Mouse (Mus musculus) forebrain, postnatal 0 days (tissue): ENCODE results near the gene Ndc1. TPM values are rescaled to one million over a fixed set of nuclear protein-coding genes. Genes with fewer than 3 reads are reported as not detected.

ENCODE experiments used
- ATAC-seq: fragments of 200-750 bp; cut with Nextera tagmentation; 2 replicates; pipeline ENCODE4 v1.8.0; 2017; ENCODE audit warnings: mild to moderate bottlenecking, moderate library complexity
- DNase-seq: peaks from one replicate; pipeline ENCODE4 v3.0.0-alpha.2; 2015
- H3K27ac ChIP-seq: fragments of 300-500 bp; sonication (generic); 2 replicates; pipeline ENCODE4 v1.5.1; 2014; ENCODE audit warnings: low read depth, mild to moderate bottlenecking, antibody characterized with exemption, low read length, moderate library complexity, mixed read lengths
- H3K27me3 ChIP-seq: fragments of 300-500 bp; sonication (generic); 2 replicates; pipeline ENCODE4 v1.6.1; 2014; ENCODE audit warnings: mild to moderate bottlenecking, low read length, mixed read lengths; ENCODE audit not compliant: insufficient read depth
- H3K36me3 ChIP-seq: fragments of 300-500 bp; sonication (generic); 2 replicates; pipeline ENCODE4 v1.6.1; 2014; ENCODE audit warnings: mild to moderate bottlenecking, moderate library complexity; ENCODE audit not compliant: insufficient read depth
- H3K4me1 ChIP-seq: fragments of 300-500 bp; sonication (generic); 2 replicates; pipeline ENCODE4 v1.6.1; 2014; ENCODE audit warnings: antibody characterized with exemption; ENCODE audit not compliant: insufficient read depth
- H3K4me2 ChIP-seq: fragments of 300-500 bp; sonication (generic); 2 replicates; pipeline ENCODE4 v1.6.1; 2014; ENCODE audit warnings: low read depth, mild to moderate bottlenecking, moderate library complexity
- H3K4me3 ChIP-seq: fragments of 300-500 bp; sonication (generic); 2 replicates; pipeline ENCODE4 v1.5.1; 2014; ENCODE audit warnings: low read depth, low read length, mixed read lengths
- H3K9ac ChIP-seq: fragments of 300-500 bp; sonication (generic); 2 replicates; pipeline ENCODE4 v1.6.1; 2014; ENCODE audit warnings: mild to moderate bottlenecking
- H3K9me3 ChIP-seq: fragments of 300-500 bp; sonication (generic); 2 replicates; pipeline ENCODE4 v1.6.1; 2016; ENCODE audit warnings: low read length
- CTCF ChIP-seq: sonication (generic); IDR thresholded peaks from 2 replicates; pipeline ENCODE4 v1.5.1; 2016; ENCODE audit warnings: antibody characterized with exemption, control low read depth, low read depth
- WGBS: fragments of 180-500 bp; shearing (Covaris S2); extraction: QIAGEN DNeasy Blood & Tissue Kit; methylation state at CpG from one replicate; pipeline ENCODE4 v1.1.7; 2014; 5-methylcytosine and 5-hydroxymethylcytosine counted together
- polyA plus RNA-seq: library from polyadenylated mRNA; unstranded; fragments of >200 nt; fragmentation: Nextera tagmentation; extraction: Ambion mirVana; gene quantifications from 2 replicates; pipeline ENCODE4 v1.2.1, GENCODE M21; 2015
- total RNA-seq: library from RNA; depleted of rRNA; stranded (reverse); fragments of >200 nt; gene quantifications from 2 replicates; pipeline ENCODE4 v1.2.3, GENCODE M21; 2014

Gene Ndc1
- total and polyA plus RNA-seq, 2 experiments from 2014 or later = 18.7 to 30.4 TPM

GRCm38 (mm10) chr4:107440306-107440705 lies 72.7 kb downstream of the Ndc1 start:
- Histone ChIP-seq H3K27ac (no peak overlapping the region), H3K4me3 (no peak overlapping the region)

GRCm38 (mm10) chr4:107442288-107442687 lies 74.7 kb downstream of the Ndc1 start:
- WGBS = 67% methylated on average over 11 of the region's 11 CpGs
- Histone ChIP-seq H3K4me1 (no peaks in the 10 kb centered on the region), H3K36me3 (no peaks in the 10 kb centered on the region), H3K9ac (no peak overlapping the region), H3K27me3 (0 out of 2 replicates have a peak, but pooled peaks cover 4% of the 10 kb centered on the region), H3K4me3 (no peak overlapping the region), H3K27ac (no peak overlapping the region), H3K4me2 (no peak overlapping the region), H3K9me3 (no peaks in the 10 kb centered on the region)
- TF ChIP-seq CTCF = no peak
- ATAC-seq (no peak), DNase-seq (no peak)

More at GRCm38 (mm10) chr4:107440306-107440705, 72.7 kb downstream of the Ndc1 start:
- DNase-seq (no peak), ATAC-seq (no peak)
- no peak for TF ChIP-seq CTCF
- peaks cover 21% of the 10 kb centered on the region for H3K27me3 ChIP-seq
- no peak overlapping the region for H3K9ac ChIP-seq
- no peaks in the 10 kb centered on the region for H3K36me3 ChIP-seq
- peaks cover 4% of the 10 kb centered on the region; the same call in 1 of the 2 replicates for H3K4me1 ChIP-seq
- no peaks in the 10 kb centered on the region for H3K9me3 ChIP-seq
- WGBS = 21% methylated on average over 13 of the region's 13 CpGs
- peak overlapping the region; percentile 15; the same call in 1 of the 2 replicates for H3K4me2 ChIP-seq

- 50% methylated on average over 16 of the region's 16 CpGs for WGBS
- ATAC-seq = no peak
- Histone ChIP-seq H3K9ac (no peak overlapping the region), H3K27me3 (0 out of 2 replicates have a peak, but pooled peaks cover 4% of the 10 kb centered on the region), H3K27ac (no peak overlapping the region), H3K4me3 (no peak overlapping the region), H3K36me3 (no peaks in the 10 kb centered on the region), H3K4me1 (no peaks in the 10 kb centered on the region), H3K4me2 (no peak overlapping the region), H3K9me3 (no peaks in the 10 kb centered on the region)
- no peak for DNase-seq
- TF ChIP-seq CTCF = no peak
Measured at GRCm38 (mm10) chr4:107442891-107443483, 75.4 kb downstream of the Ndc1 start.

- Histone ChIP-seq H3K9ac (no peak overlapping the region), H3K4me2 (no peak overlapping the region), H3K9me3 (no peaks in the 10 kb centered on the region), H3K4me1 (no peaks in the 10 kb centered on the region), H3K27me3 (no peaks in the 10 kb centered on the region), H3K4me3 (no peak overlapping the region), H3K36me3 (no peaks in the 10 kb centered on the region), H3K27ac (no peak overlapping the region)
- ATAC-seq (no peak), DNase-seq (no peak)
- 51% methylated on average over 11 of the region's 11 CpGs for WGBS
- no peak for TF ChIP-seq CTCF
Measured at GRCm38 (mm10) chr4:107443621-107444020, 76.0 kb downstream of the Ndc1 start.

GRCm38 (mm10) chr4:107448481-107448880 lies 80.9 kb downstream of the Ndc1 start:
- DNase-seq = no peak

GRCm38 (mm10) chr4:107449519-107449918 lies 81.9 kb downstream of the Ndc1 start:
- Histone ChIP-seq H3K9ac (no peak overlapping the region), H3K36me3 (no peaks in the 10 kb centered on the region), H3K27me3 (no peaks in the 10 kb centered on the region), H3K9me3 (no peaks in the 10 kb centered on the region), H3K27ac (no peak overlapping the region), H3K4me3 (no peak overlapping the region), H3K4me1 (no peaks in the 10 kb centered on the region), H3K4me2 (no peak overlapping the region)
- ATAC-seq (no peak), DNase-seq (no peak)
- 88% methylated on average over 13 of the region's 13 CpGs for WGBS
- TF ChIP-seq CTCF = no peak

More at GRCm38 (mm10) chr4:107448481-107448880, 80.9 kb downstream of the Ndc1 start:
- no peaks in the 10 kb centered on the region for H3K36me3 ChIP-seq
- no peak overlapping the region for H3K4me2 ChIP-seq
- no peak overlapping the region for H3K4me3 ChIP-seq
- no peak overlapping the region for H3K9ac ChIP-seq
- 87% methylated on average over 6 of the region's 6 CpGs for WGBS
- H3K27ac ChIP-seq = no peak overlapping the region
- H3K4me1 ChIP-seq = no peaks in the 10 kb centered on the region
- no peak for ATAC-seq
- no peak for TF ChIP-seq CTCF
- no peaks in the 10 kb centered on the region for H3K27me3 ChIP-seq
- no peaks in the 10 kb centered on the region for H3K9me3 ChIP-seq

- no peak overlapping the region for H3K9ac ChIP-seq
- H3K4me2 ChIP-seq = no peak overlapping the region
- no peaks in the 10 kb centered on the region for H3K36me3 ChIP-seq
- DNase-seq = no peak
- no peaks in the 10 kb centered on the region for H3K9me3 ChIP-seq
- no peak overlapping the region for H3K4me3 ChIP-seq
- no peak for ATAC-seq
- no peaks in the 10 kb centered on the region for H3K27me3 ChIP-seq
- TF ChIP-seq CTCF = no peak
- no peaks in the 10 kb centered on the region for H3K4me1 ChIP-seq
- WGBS = 68% methylated on average over 18 of the region's 18 CpGs
- no peak overlapping the region for H3K27ac ChIP-seq
Measured at GRCm38 (mm10) chr4:107452266-107453015, 84.9 kb downstream of the Ndc1 start.
